Mouse (Mus musculus) embryonic fibroblast, embryonic 13.5 days (primary cell): ENCODE measurements around the gene Tsc22d3.

Experiments
- CTCF ChIP-seq: IDR thresholded peaks from 2 replicates; pipeline ENCODE4 v1.5.1; 2011; ENCODE audit warnings: mild to moderate bottlenecking, control low read depth, low read length, moderate library complexity, borderline replicate concordance; ENCODE audit not compliant: insufficient read depth
- POLR2A ChIP-seq: IDR thresholded peaks from 2 replicates; pipeline ENCODE4 v1.6.1; 2011; ENCODE audit warnings: low read depth, mild to moderate bottlenecking, control low read depth, low read length, moderate library complexity

- TF ChIP-seq CTCF (no peak), POLR2A (no peak)
Measured at GRCm38 (mm10) chrX:140527231-140527630, 73.2 kb downstream of the Tsc22d3 start.
